In genomic region chr3:81788915-81789314, GRCm38 (mm10) we compare ENCODE assay signal across 30 mouse cellular contexts.
DNase-seq lines count a peak whose midpoint lies in the region; ATAC-seq and TF ChIP-seq lines count a peak whose summit lies in the region.
"Had no signal": no experiment of that assay in that cellular context is flagged by ENCODE, and none has a peak within 500 bp of the region (broad histone marks: within the 10 kb centered on the region; RNA-seq: fewer than 3 reads in every experiment).

No protein-coding gene starts in this region.

- 51% methylated on average over 2 of the region's 2 CpGs for WGBS in lung, postnatal 0 days
- WGBS in thymus, adult 2 months: 5% methylated on average over 2 of the region's 2 CpGs

- no peak for TF ChIP-seq CTCF in lung, postnatal 0 days (IDR thresholded peaks at IDR 0.05)
- TF ChIP-seq CTCF in thymus, adult 2 months (IDR thresholded peaks at IDR 0.05; ENCODE audit: borderline replicate concordance, control insufficient read depth, extremely low read depth, insufficient read depth, low read length, poor library complexity): no peak

- H3K4me3 ChIP-seq in lung, postnatal 0 days (ENCODE audit: low read depth, low read length): no peak overlapping the region
- no peak overlapping the region for H3K4me3 ChIP-seq in thymus, adult 2 months (ENCODE audit: control insufficient read depth, insufficient read depth, low read length)
- H3K4me3 ChIP-seq: forebrain, embryonic 12.5 days; heart, embryonic 10.5 days; heart, embryonic 15.5 days; hindbrain, embryonic 13.5 days; limb, embryonic 10.5 days; limb, embryonic 15.5 days; liver, embryonic 13.5 days; midbrain, embryonic 10.5 days; midbrain, embryonic 15.5 days had no signal

- H3K27me3 ChIP-seq in lung, postnatal 0 days (replicated peaks; ENCODE audit: insufficient read depth, low read length): no peaks in the 10 kb centered on the region
- H3K27me3 ChIP-seq in thymus, adult 2 months (ENCODE audit: control insufficient read depth, insufficient read depth, low read length): no peaks in the 10 kb centered on the region
- H3K27me3 ChIP-seq: forebrain, embryonic 12.5 days; heart, embryonic 15.5 days; hindbrain, embryonic 13.5 days; limb, embryonic 15.5 days; liver, embryonic 13.5 days; midbrain, embryonic 15.5 days had no signal

- no peak for TF ChIP-seq EP300 in lung, postnatal 0 days (IDR thresholded peaks at IDR 0.05)

- ATAC-seq in lung, postnatal 0 days: no peak
- ATAC-seq in common myeloid progenitor, adult 5-6 weeks (replicated peaks; ENCODE audit: low read depth, poor library complexity, severe bottlenecking): 0 out of 2 replicates have a peak, but pooled peaks have one; percentile 22
- no peak for ATAC-seq in megakaryocyte, adult 5-6 weeks (ENCODE audit: poor library complexity, severe bottlenecking)
- ATAC-seq: forebrain, postnatal 0 days; midbrain, embryonic 15.5 days had no signal

- no peak overlapping the region for H3K27ac ChIP-seq in lung, postnatal 0 days (ENCODE audit: low read length)
- H3K27ac ChIP-seq in thymus, adult 2 months (ENCODE audit: control insufficient read depth, insufficient read depth, low read length): no peak overlapping the region
- H3K27ac ChIP-seq: forebrain, embryonic 12.5 days; heart, embryonic 10.5 days; heart, embryonic 15.5 days; hindbrain, embryonic 13.5 days; limb, embryonic 10.5 days; limb, embryonic 15.5 days; liver, embryonic 13.5 days; midbrain, embryonic 10.5 days; midbrain, embryonic 15.5 days had no signal

- no peaks in the 10 kb centered on the region for H3K4me1 ChIP-seq in lung, postnatal 0 days (ENCODE audit: insufficient read depth, low read depth, low read length)
- no peaks in the 10 kb centered on the region for H3K4me1 ChIP-seq in thymus, adult 2 months (replicated peaks; ENCODE audit: control insufficient read depth, insufficient read depth, low read length)
- H3K4me1 ChIP-seq: forebrain, embryonic 12.5 days; heart, embryonic 10.5 days; heart, embryonic 15.5 days; hindbrain, embryonic 13.5 days; limb, embryonic 10.5 days; limb, embryonic 15.5 days; liver, embryonic 13.5 days; midbrain, embryonic 10.5 days; midbrain, embryonic 15.5 days had no signal

- TF ChIP-seq POLR2A in thymus, adult 2 months (IDR thresholded peaks at IDR 0.05; ENCODE audit: control insufficient read depth, extremely low read depth, insufficient read depth, low read length, poor library complexity): no peak

- no peaks in the 10 kb centered on the region for H3K36me3 ChIP-seq in lung, postnatal 0 days (ENCODE audit: insufficient read depth, low read length)
- H3K36me3 ChIP-seq in thymus, adult 2 months (ENCODE audit: control insufficient read depth, insufficient read depth, low read length): no peaks in the 10 kb centered on the region
- H3K36me3 ChIP-seq: forebrain, embryonic 12.5 days; G1E; heart, embryonic 10.5 days; heart, embryonic 15.5 days; hindbrain, embryonic 13.5 days; limb, embryonic 10.5 days; limb, embryonic 15.5 days; liver, embryonic 13.5 days; midbrain, embryonic 10.5 days; midbrain, embryonic 15.5 days had no signal

- no peak overlapping the region for H3K9ac ChIP-seq in lung, postnatal 0 days (replicated peaks; ENCODE audit: low read depth)
- H3K9ac ChIP-seq: forebrain, embryonic 12.5 days; forebrain, postnatal 0 days; heart, embryonic 15.5 days; hindbrain, embryonic 13.5 days; limb, embryonic 15.5 days; liver, embryonic 13.5 days; midbrain, embryonic 15.5 days had no signal

- no peak overlapping the region for H3K4me2 ChIP-seq in lung, postnatal 0 days (replicated peaks; ENCODE audit: low read depth, low read length)
- H3K4me2 ChIP-seq: forebrain, embryonic 12.5 days; heart, embryonic 15.5 days; hindbrain, embryonic 13.5 days; limb, embryonic 15.5 days; liver, embryonic 13.5 days; midbrain, embryonic 15.5 days had no signal

- peak; percentile 13 for DNase-seq in lung, postnatal 0 days (ENCODE audit: low spot score)
- DNase-seq in lung, adult 18-20 months: no peak
- peak; percentile 24 for DNase-seq in thymus, adult 2 months
- peak; percentile 11 for DNase-seq in thymus, postnatal 4 days
- DNase-seq in retina, embryonic 14.5 days (ENCODE audit: low spot score): no peak
- no peak for DNase-seq in kidney, postnatal 14 days
- DNase-seq: adrenal gland, adult 2 months; cerebellum, adult 9-10 months; forebrain, postnatal 0 days; gastrocnemius, postnatal 14 days; heart, adult 11 months; kidney, adult 11 months; kidney, postnatal 36 days; layer of hippocampus, postnatal 36 days; liver, embryonic 13.5 days; lung, adult 2 months; lung, postnatal 14 days; right cerebral cortex, adult 18-20 months; spleen, adult 18-20 months had no signal

- no peaks in the 10 kb centered on the region for H3K9me3 ChIP-seq in lung, postnatal 0 days (ENCODE audit: low read length)
- H3K9me3 ChIP-seq: forebrain, embryonic 12.5 days; G1E; heart, embryonic 10.5 days; heart, embryonic 15.5 days; hindbrain, embryonic 13.5 days; limb, embryonic 10.5 days; limb, embryonic 15.5 days; liver, embryonic 13.5 days; midbrain, embryonic 10.5 days; midbrain, embryonic 15.5 days had no signal

Comparison
In these comparisons a context has a peak if more than half of its experiments do, and no peak if none do; other contexts are left out.
1. DNase-seq: peak in lung, postnatal 0 days (single experiment), thymus, adult 2 months (single experiment) and thymus, postnatal 4 days (single experiment); none in lung, adult 18-20 months (0 of 2), retina, embryonic 14.5 days (single experiment) and kidney, postnatal 14 days (single experiment).